Mouse (Mus musculus): ENCODE results near the gene Spsb4. TPM values are rescaled to one million over a fixed set of nuclear protein-coding genes. Genes with fewer than 3 reads are reported as not detected.

Spsb4 gene
- polyA plus RNA-seq, 1 experiment from 2014 or later, result 81.1 TPM

DNA sequence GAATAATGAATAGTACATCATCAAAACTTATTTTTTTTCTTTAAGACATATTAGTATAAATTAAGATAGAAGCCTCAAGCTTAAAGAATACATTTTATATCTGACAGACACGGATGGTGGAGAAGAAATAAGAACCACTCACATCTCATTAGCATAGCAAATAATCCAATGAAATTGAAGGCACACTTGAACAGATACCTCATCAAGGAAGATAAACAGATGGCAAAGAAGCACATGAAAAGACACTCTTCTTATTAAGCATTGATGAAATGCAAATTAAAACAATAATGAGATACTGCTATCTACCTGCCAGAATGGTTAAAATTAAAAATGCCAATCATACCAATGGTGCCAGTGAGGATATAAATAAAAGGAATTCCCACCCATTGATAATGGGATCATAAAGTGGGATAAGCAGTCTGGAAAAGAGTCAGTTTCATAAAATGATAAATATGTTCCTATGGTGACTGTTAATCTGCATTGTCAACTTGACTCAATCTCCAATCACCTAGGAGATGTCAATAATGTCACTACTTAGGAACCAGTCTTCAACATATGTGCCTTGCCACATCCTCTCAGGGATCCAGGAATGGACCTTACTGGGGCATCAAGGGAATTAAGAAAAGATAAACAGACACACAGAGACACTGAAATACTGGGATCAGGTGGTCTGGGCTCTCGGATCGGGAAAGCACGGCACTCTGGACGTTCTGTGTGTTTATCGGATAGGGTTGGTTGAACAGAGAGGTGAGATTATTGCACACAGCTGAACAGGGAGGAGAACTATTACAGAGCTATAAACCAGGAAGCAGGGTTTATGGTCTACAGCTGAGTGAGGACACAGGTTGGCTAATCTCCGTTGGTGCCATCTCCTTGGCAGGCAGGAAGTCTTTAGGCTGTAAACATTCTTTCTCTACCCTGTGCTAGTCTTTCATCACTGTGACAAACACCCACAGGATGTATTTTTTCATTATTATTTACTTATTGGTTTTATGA, 114.0 kb downstream of the Spsb4 start:
- Histone ChIP-seq H3K27me3 (no peaks in the 10 kb centered on the region), H3K9ac (no peak overlapping the region), H3K4me3 (replicated peaks) (no peak overlapping the region), H3K4me1 (no peaks in the 10 kb centered on the region), H3K27ac (peak overlapping the region; percentile 42; the same call in 1 of the 2 replicates), H3K9me3 (no peaks in the 10 kb centered on the region), H3K4me2 (no peak overlapping the region), H3K36me3 (replicated peaks) (no peaks in the 10 kb centered on the region)
- WGBS, result 84% methylated on average over 7 of the region's 7 CpGs
- no peak; the same call in none of the 2 replicates for ATAC-seq (ENCODE audit: low FRiP score)

DNA sequence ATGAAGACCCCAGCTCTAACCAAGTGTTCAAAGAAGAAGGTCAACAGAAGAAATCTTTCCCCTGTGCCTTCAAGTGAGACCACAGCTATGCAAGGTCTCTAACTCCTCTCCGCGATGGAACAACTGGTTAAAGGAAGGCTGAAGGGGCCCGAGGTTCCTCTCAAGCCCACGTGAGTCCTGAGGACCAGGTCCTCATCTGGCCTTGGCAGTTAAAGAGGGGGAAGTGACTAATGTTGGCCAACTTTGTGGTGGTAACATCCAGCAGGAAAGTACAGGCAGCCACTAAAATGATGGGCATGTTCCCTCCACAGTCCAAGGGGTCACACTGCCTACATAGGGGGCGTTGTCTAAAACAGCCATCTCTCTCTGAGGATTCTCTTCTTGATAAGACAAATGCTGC, 118.9 kb downstream of the Spsb4 start:
- no peak overlapping the region for H3K4me3 ChIP-seq (replicated peaks)
- H3K27ac ChIP-seq, result no peak overlapping the region
- 84% methylated on average over 5 of the region's 5 CpGs for WGBS
- H3K4me2 ChIP-seq, result no peak overlapping the region
- no peaks in the 10 kb centered on the region for H3K27me3 ChIP-seq
- H3K9ac ChIP-seq, result no peak overlapping the region
- H3K36me3 ChIP-seq (replicated peaks), result no peaks in the 10 kb centered on the region
- no peaks in the 10 kb centered on the region for H3K4me1 ChIP-seq
- ATAC-seq (ENCODE audit: low FRiP score), result no peak
- H3K9me3 ChIP-seq, result no peaks in the 10 kb centered on the region

DNA sequence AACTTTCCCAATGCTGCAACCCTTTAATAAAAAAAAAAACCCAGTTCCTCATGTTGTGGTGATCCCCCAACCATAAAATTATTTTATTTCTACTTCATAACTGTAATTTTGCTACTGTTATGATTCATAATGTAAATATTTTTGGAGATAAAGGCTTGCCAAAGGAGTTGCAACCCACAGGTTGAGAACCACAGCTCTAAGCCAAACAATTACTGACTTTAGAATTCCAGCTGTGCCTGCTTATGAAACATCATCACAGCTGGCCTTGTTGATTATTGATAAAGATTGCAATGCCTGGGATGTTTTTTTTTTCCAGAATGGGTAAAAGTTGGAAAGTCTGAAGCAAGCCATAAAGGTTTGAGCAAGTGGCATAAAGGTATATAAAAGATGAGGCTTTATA, 119.6 kb downstream of the Spsb4 start:
- ATAC-seq (ENCODE audit: low FRiP score), result no peak
- Histone ChIP-seq H3K36me3 (replicated peaks) (no peaks in the 10 kb centered on the region), H3K4me2 (no peak overlapping the region), H3K4me3 (replicated peaks) (no peak overlapping the region), H3K4me1 (no peaks in the 10 kb centered on the region), H3K27ac (no peak overlapping the region), H3K9me3 (no peaks in the 10 kb centered on the region), H3K27me3 (no peaks in the 10 kb centered on the region), H3K9ac (no peak overlapping the region)

DNA sequence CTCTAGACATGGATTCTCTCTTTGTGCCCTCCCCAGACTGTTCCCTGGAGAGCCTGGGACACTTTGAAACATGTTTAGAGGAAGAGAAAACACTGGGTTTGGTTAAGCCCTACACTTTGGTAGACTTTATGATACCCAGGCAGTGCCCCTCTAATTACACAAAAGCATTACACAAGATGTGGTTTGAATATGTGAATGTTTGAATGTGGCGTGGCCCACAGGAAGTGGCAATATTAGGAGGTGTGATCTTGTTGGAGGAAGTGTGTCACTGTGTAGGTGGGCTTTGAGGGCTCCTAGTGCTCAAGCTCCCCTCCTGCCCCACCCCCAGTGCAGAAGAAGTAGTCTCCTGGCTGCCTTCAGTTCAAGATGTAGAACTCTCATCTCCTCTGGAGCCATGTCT, 122.0 kb downstream of the Spsb4 start:
- no peak for ATAC-seq (ENCODE audit: low FRiP score)
- Histone ChIP-seq H3K27ac (no peak overlapping the region), H3K4me2 (no peak overlapping the region), H3K36me3 (replicated peaks) (no peaks in the 10 kb centered on the region), H3K9me3 (no peaks in the 10 kb centered on the region), H3K27me3 (no peaks in the 10 kb centered on the region; the same call in 1 of the 2 replicates), H3K9ac (no peak overlapping the region), H3K4me3 (replicated peaks) (no peak overlapping the region), H3K4me1 (peaks cover 20% of the 10 kb centered on the region)
- WGBS, result 84% methylated on average over 1 of the region's 1 CpGs

DNA sequence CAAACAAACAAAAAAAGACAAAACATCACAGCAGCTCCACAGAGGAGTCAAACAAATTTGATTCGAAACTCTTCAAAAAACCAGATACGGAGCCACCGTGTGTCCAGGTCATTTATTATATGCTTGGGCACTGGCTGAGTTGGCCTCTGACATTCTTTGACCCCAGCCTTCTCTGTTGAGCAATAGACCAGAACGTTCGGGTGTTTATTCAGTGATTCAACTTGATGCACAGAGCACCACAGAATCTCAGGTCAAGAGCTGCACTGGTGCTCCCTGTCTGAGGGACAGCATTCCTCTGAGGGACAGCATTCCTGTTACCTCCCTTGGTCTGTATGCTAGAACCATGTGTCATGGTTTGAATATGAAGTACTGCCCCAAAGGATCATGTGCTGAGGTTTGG, 125.1 kb downstream of the Spsb4 start:
- no peak overlapping the region for H3K4me3 ChIP-seq (replicated peaks)
- H3K4me1 ChIP-seq, result peaks cover 43% of the 10 kb centered on the region
- no peak overlapping the region for H3K27ac ChIP-seq
- H3K9ac ChIP-seq, result no peak overlapping the region
- WGBS, result 81% methylated on average over 5 of the region's 5 CpGs
- no peak for ATAC-seq (ENCODE audit: low FRiP score)
- H3K27me3 ChIP-seq, result peaks cover 14% of the 10 kb centered on the region
- no peak overlapping the region for H3K4me2 ChIP-seq
- H3K9me3 ChIP-seq, result no peaks in the 10 kb centered on the region
- no peaks in the 10 kb centered on the region for H3K36me3 ChIP-seq (replicated peaks)

Other genes with a start within 250 kb of the Spsb4 start
- gene Pxylp1, start 126.2 kb downstream of the Spsb4 start, polyA plus RNA-seq (2016; fragmentation: Nextera tagmentation; extraction: Ambion mirVana), result 48.5 and 51.2 TPM in 2 replicates
- 79.5 and 83.5 TPM in 2 replicates for gene Slc25a36, start 92.3 kb upstream of the Spsb4 start, polyA plus RNA-seq (2016; fragmentation: Nextera tagmentation; extraction: Ambion mirVana)

Measured in forebrain, embryonic 12.5 days (tissue).